Mouse (Mus musculus) MEL (cell line): ENCODE results near the gene Alg9.

Experiments used
- BHLHE40 ChIP-seq: IDR thresholded peaks from 2 replicates; pipeline ENCODE4 v1.6.1; 2012; ENCODE audit warnings: low read depth, mild to moderate bottlenecking, inconsistent platforms, low read length, improper control_type of control experiment, borderline replicate concordance
- CTCF ChIP-seq, 3 experiments: IDR thresholded peaks in 2 of 3; conservative IDR thresholded peaks in 1 of 3; 2 replicates each; pipeline ENCODE4 v1.5.1; 2011 to 2012; ENCODE audit warnings: low read length in 3 of 3, low read depth in 2 of 3, mild to moderate bottlenecking in 2 of 3, improper control_type of control experiment in 1 of 3, inconsistent platforms in 1 of 3, mixed read lengths in 1 of 3, moderate library complexity in 1 of 3; ENCODE audit not compliant: control insufficient read depth in 1 of 3, insufficient read depth in 1 of 3, poor library complexity in 1 of 3, severe bottlenecking in 1 of 3
- ELF1 ChIP-seq: IDR thresholded peaks from 2 replicates; pipeline ENCODE4 v1.6.1; 2014; ENCODE audit warnings: low read depth, mild to moderate bottlenecking, inconsistent platforms, low read length, improper control_type of control experiment, moderate library complexity
- MAFK ChIP-seq: IDR thresholded peaks from 2 replicates; pipeline ENCODE4 v1.6.1; 2011; ENCODE audit warnings: low read depth, mild to moderate bottlenecking, low read length, improper control_type of control experiment, borderline replicate concordance
- MYC ChIP-seq: IDR thresholded peaks from 2 replicates; pipeline ENCODE4 v1.6.1; 2011; ENCODE audit warnings: low read depth, mild to moderate bottlenecking, low read length, improper control_type of control experiment, moderate library complexity
- POLR2A ChIP-seq, 2 experiments: IDR thresholded peaks; 2 replicates each; pipeline ENCODE4 v1.6.1; 2011 to 2012; ENCODE audit warnings: low read length in 2 of 2, mild to moderate bottlenecking in 2 of 2, control low read depth in 1 of 2, improper control_type of control experiment in 1 of 2, low read depth in 1 of 2, moderate library complexity in 1 of 2; ENCODE audit not compliant: control insufficient read depth in 1 of 2, insufficient read depth in 1 of 2, poor library complexity in 1 of 2
- POLR2AphosphoS5 ChIP-seq: IDR thresholded peaks from 2 replicates; pipeline ENCODE4 v1.6.1; 2012; ENCODE audit warnings: low read depth, borderline replicate concordance, mild to moderate bottlenecking, inconsistent platforms, low read length, moderate library complexity, mixed read lengths
- USF1 ChIP-seq: IDR thresholded peaks from 2 replicates; pipeline ENCODE4 v1.6.1; 2014; ENCODE audit warnings: low read depth, mild to moderate bottlenecking, inconsistent platforms, low read length, improper control_type of control experiment, moderate library complexity

DNA sequence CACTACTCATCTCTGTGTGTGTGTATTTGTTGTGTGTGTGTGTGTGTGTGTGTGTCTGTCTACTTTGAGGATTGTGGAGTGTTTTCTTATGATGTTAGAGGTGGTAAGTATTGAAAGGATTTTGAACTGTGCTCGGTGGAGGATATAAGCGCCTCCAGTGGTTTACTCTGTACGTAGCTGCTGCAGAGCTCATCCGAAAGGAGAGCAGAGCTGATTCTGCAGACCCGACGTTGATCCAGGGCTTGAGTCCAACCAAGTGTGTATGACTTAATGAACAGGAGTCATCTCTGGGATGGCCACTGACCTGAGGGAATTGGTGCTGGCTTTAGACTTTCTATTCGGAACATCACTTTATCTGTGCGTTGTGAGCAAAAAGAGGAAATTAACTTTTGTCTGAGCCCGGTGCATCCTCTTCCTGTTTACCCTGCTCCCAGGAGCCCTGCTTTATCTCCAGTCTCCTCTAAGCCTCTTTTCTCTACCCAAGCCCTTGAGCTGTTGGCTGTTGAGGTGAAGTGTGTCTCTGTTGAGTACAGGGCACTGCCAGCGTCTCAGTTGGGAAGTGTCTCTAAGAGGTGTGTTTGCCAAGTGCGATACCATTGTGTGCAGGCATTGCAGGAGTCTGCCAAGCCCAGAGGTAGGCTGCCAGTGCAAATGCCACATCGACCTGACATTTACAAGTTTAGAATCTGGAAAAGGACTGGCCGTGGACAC is 66.4 kb downstream of the Alg9 start:
- TF ChIP-seq BHLHE40 (no peak), ELF1 (peak; percentile 78), CTCF (IDR thresholded peaks at IDR 0.05 in 2 of 3, conservative IDR thresholded peaks at IDR 0.05 in 1 of 3; ENCODE audit: control insufficient read depth in 1 of 3, insufficient read depth in 1 of 3, low read depth in 2 of 3, low read length in 3 of 3, poor library complexity in 1 of 3, severe bottlenecking in 1 of 3) (no peak), USF1 (no peak), MYC (no peak), POLR2AphosphoS5 (no peak), MAFK (no peak), POLR2A (IDR thresholded peaks at IDR 0.05; ENCODE audit: control insufficient read depth in 1 of 2, insufficient read depth in 1 of 2, low read depth in 1 of 2, low read length in 2 of 2, poor library complexity in 1 of 2) (no peak)
